Mouse (Mus musculus) stomach, embryonic 16.5 days (tissue): ENCODE data around the gene Pex6. TPM values are rescaled to one million over a fixed set of nuclear protein-coding genes. Genes with fewer than 3 reads are reported as not detected.

Experiments used
- ATAC-seq: fragments of 200-750 bp; cut with Nextera tagmentation; 2 replicates; pipeline ENCODE4 v1.8.0; 2017; ENCODE audit warnings: moderate number of reproducible peaks, moderate TSS enrichment; ENCODE audit not compliant: insufficient read depth, low FRiP score
- H3K27ac ChIP-seq: fragments of 300-500 bp; sonication (generic); 2 replicates; pipeline ENCODE4 v1.5.1; 2014; ENCODE audit warnings: low read length
- H3K27me3 ChIP-seq: fragments of 300-500 bp; sonication (generic); 2 replicates; pipeline ENCODE4 v1.6.1; 2014; ENCODE audit warnings: low read length, control low read depth, mixed read lengths; ENCODE audit not compliant: control insufficient read depth, insufficient read depth
- H3K36me3 ChIP-seq: fragments of 300-500 bp; sonication (generic); 2 replicates; pipeline ENCODE4 v1.6.1; 2014; ENCODE audit warnings: low read length; ENCODE audit not compliant: control insufficient read depth, insufficient read depth
- H3K4me1 ChIP-seq: fragments of 300-500 bp; sonication (generic); 2 replicates; pipeline ENCODE4 v1.6.1; 2014; ENCODE audit warnings: low read length, control low read depth, mixed read lengths; ENCODE audit not compliant: control insufficient read depth, insufficient read depth
- H3K4me2 ChIP-seq: fragments of 300-500 bp; sonication (generic); 2 replicates; pipeline ENCODE4 v1.6.1; 2014; ENCODE audit warnings: low read depth, low read length, mixed read lengths
- H3K4me3 ChIP-seq: fragments of 300-500 bp; sonication (generic); replicated peaks from 2 replicates; pipeline ENCODE4 v1.5.1; 2014; ENCODE audit warnings: mild to moderate bottlenecking, low read length
- H3K9ac ChIP-seq: fragments of 300-500 bp; sonication (generic); 2 replicates; pipeline ENCODE4 v1.6.1; 2014; ENCODE audit warnings: low read length
- H3K9me3 ChIP-seq: fragments of 300-500 bp; sonication (generic); replicated peaks from 2 replicates; pipeline ENCODE4 v1.6.1; 2016; ENCODE audit warnings: low read length, control low read depth; ENCODE audit not compliant: control insufficient read depth
- WGBS: fragments of 180-500 bp; shearing (Covaris S2); extraction: QIAGEN DNeasy Blood & Tissue Kit; methylation state at CpG from one replicate; pipeline ENCODE4 v1.1.7; 2014; 5-methylcytosine and 5-hydroxymethylcytosine counted together
- polyA plus RNA-seq: library from polyadenylated mRNA; unstranded; fragments of >200 nt; fragmentation: Nextera tagmentation; extraction: Ambion mirVana; gene quantifications from 2 replicates; pipeline ENCODE4 v1.2.1, GENCODE M21; 2015

Pex6 gene
- polyA plus RNA-seq, 1 experiment from 2014 or later: 15.0 TPM

DNA sequence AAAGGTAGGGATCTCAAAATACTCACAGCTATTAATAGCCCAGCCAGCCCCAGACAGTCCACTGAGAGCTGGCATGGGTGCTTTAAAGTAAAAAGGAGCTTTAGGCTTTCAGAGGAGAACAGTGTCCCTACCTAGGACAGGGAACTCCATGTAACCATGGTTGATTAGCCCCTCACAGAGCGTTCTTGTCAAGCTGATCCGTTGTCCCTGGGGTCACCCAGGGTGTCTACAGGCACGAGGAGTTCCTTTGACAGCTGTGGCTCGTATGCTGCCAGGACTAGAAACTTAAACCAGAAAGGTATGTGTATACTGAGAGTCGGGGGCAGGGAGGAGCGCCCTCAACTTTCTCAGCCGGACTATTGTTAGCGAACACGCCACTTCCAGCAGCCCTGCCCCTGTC, 32.4 kb upstream of the Pex6 start:
- Histone ChIP-seq H3K4me1 (peaks cover 25% of the 10 kb centered on the region), H3K36me3 (peaks cover 15% of the 10 kb centered on the region; the same call in 1 of the 2 replicates), H3K27ac (peak overlapping the region; percentile 88; the same call in 1 of the 2 replicates), H3K4me2 (peak overlapping the region; percentile 63), H3K27me3 (no peaks in the 10 kb centered on the region), H3K4me3 (peak overlapping the region; percentile 69), H3K9me3 (no peaks in the 10 kb centered on the region), H3K9ac (peak overlapping the region; percentile 72)
- 31% methylated on average over 9 of the region's 9 CpGs for WGBS
- no peak for ATAC-seq

- peak overlapping the region; percentile 63 for H3K4me2 ChIP-seq
- H3K4me3 ChIP-seq: peak overlapping the region; percentile 69
- ATAC-seq: no peak
- H3K9me3 ChIP-seq: no peaks in the 10 kb centered on the region
- WGBS: under 1% methylated on average over 34 of the region's 34 CpGs
- H3K4me1 ChIP-seq: peaks cover 18% of the 10 kb centered on the region
- no peaks in the 10 kb centered on the region for H3K27me3 ChIP-seq
- peak overlapping the region; percentile 88 for H3K27ac ChIP-seq
- H3K36me3 ChIP-seq: peaks cover 24% of the 10 kb centered on the region
- H3K9ac ChIP-seq: peak overlapping the region; percentile 72
Observed at GRCm38 (mm10) chr17:46679843-46680759, 31.2 kb upstream of the Pex6 start.

- peak; percentile 98 for ATAC-seq
- peaks cover 18% of the 10 kb centered on the region for H3K4me1 ChIP-seq
- H3K36me3 ChIP-seq: peaks cover 22% of the 10 kb centered on the region
- peak within 1 kb of the TSS; percentile 77 for H3K4me2 ChIP-seq
- H3K27me3 ChIP-seq: no peaks in the 10 kb centered on the region
- under 1% methylated on average over 49 of the region's 49 CpGs for WGBS
- H3K4me3 ChIP-seq: peak within 1 kb of the TSS; percentile 69
- H3K9me3 ChIP-seq: no peaks in the 10 kb centered on the region
- H3K9ac ChIP-seq: peak within 1 kb of the TSS; percentile 77
- H3K27ac ChIP-seq: peak within 1 kb of the TSS; percentile 88
Observed at GRCm38 (mm10) chr17:46680760-46681373, 30.4 kb upstream of the Pex6 start, which contains the start of gene Klhdc3. Gene Klhdc3, minus strand, starts transcription at chr17:46680914.

- H3K36me3 ChIP-seq: peaks cover 17% of the 10 kb centered on the region
- no peak for ATAC-seq
- 18% methylated on average over 12 of the region's 12 CpGs for WGBS
- peak overlapping the region; percentile 69 for H3K4me3 ChIP-seq
- peak overlapping the region; percentile 77 for H3K9ac ChIP-seq
- peak overlapping the region; percentile 71 for H3K27ac ChIP-seq
- H3K4me1 ChIP-seq: peaks cover 18% of the 10 kb centered on the region
- H3K4me2 ChIP-seq: peak overlapping the region; percentile 77
- no peaks in the 10 kb centered on the region for H3K9me3 ChIP-seq
- no peaks in the 10 kb centered on the region for H3K27me3 ChIP-seq
Observed at GRCm38 (mm10) chr17:46681466-46682118, 29.7 kb upstream of the Pex6 start.

GRCm38 (mm10) chr17:46682654-46683389, 28.4 kb upstream of the Pex6 start:
- peaks cover 18% of the 10 kb centered on the region for H3K4me1 ChIP-seq
- no peaks in the 10 kb centered on the region for H3K9me3 ChIP-seq
- no peak overlapping the region for H3K9ac ChIP-seq
- no peak overlapping the region for H3K4me2 ChIP-seq
- no peak overlapping the region for H3K4me3 ChIP-seq
- no peak for ATAC-seq
- no peaks in the 10 kb centered on the region for H3K27me3 ChIP-seq
- WGBS: 75% methylated on average over 16 of the region's 16 CpGs
- H3K27ac ChIP-seq: peak overlapping the region; percentile 7; the same call in 1 of the 2 replicates
- peaks cover 14% of the 10 kb centered on the region for H3K36me3 ChIP-seq

GRCm38 (mm10) chr17:46685913-46686312, 25.4 kb upstream of the Pex6 start:
- Histone ChIP-seq H3K4me3 (no peak overlapping the region), H3K9me3 (no peaks in the 10 kb centered on the region), H3K27me3 (no peaks in the 10 kb centered on the region), H3K27ac (no peak overlapping the region), H3K9ac (no peak overlapping the region), H3K4me1 (peaks cover 8% of the 10 kb centered on the region), H3K36me3 (peaks cover 14% of the 10 kb centered on the region), H3K4me2 (no peak overlapping the region)
- ATAC-seq: no peak
- WGBS: 92% methylated on average over 6 of the region's 6 CpGs

GRCm38 (mm10) chr17:46690665-46691064, 20.6 kb upstream of the Pex6 start:
- H3K4me2 ChIP-seq: no peak overlapping the region
- H3K4me3 ChIP-seq: no peak overlapping the region
- 88% methylated on average over 12 of the region's 12 CpGs for WGBS
- ATAC-seq: no peak
- no peaks in the 10 kb centered on the region for H3K27me3 ChIP-seq
- no peaks in the 10 kb centered on the region for H3K9me3 ChIP-seq
- H3K4me1 ChIP-seq: no peaks in the 10 kb centered on the region
- no peak overlapping the region for H3K27ac ChIP-seq
- no peak overlapping the region for H3K9ac ChIP-seq
- H3K36me3 ChIP-seq: peaks cover 6% of the 10 kb centered on the region; the same call in 1 of the 2 replicates

GRCm38 (mm10) chr17:46691390-46691789, 19.9 kb upstream of the Pex6 start:
- peak; percentile 53; the same call in 1 of the 2 replicates for ATAC-seq
- Histone ChIP-seq H3K9me3 (no peaks in the 10 kb centered on the region), H3K4me2 (no peak overlapping the region), H3K36me3 (peaks cover 6% of the 10 kb centered on the region; the same call in 1 of the 2 replicates), H3K9ac (no peak overlapping the region), H3K4me3 (no peak overlapping the region), H3K27me3 (no peaks in the 10 kb centered on the region), H3K4me1 (no peaks in the 10 kb centered on the region), H3K27ac (no peak overlapping the region)
- 70% methylated on average over 2 of the region's 2 CpGs for WGBS
